Mouse (Mus musculus) limb, embryonic 12.5 days (tissue): ENCODE measurements around the gene Crb2. TPM values are rescaled to one million over a fixed set of nuclear protein-coding genes. Genes with fewer than 3 reads are reported as not detected.

Experiments
- ATAC-seq: fragments of 200-750 bp; cut with Nextera tagmentation; 2 replicates; pipeline ENCODE4 v1.8.0; 2017; ENCODE audit warnings: low read depth, moderate TSS enrichment; ENCODE audit not compliant: insufficient number of reproducible peaks, insufficient read depth, low FRiP score, low TSS enrichment
- H3K27ac ChIP-seq: fragments of 300-500 bp; sonication (generic); 2 replicates; pipeline ENCODE4 v1.5.1; 2016; ENCODE audit warnings: mild to moderate bottlenecking, moderate library complexity
- H3K27me3 ChIP-seq: fragments of 300-500 bp; sonication (generic); 2 replicates; pipeline ENCODE4 v1.6.1; 2016; ENCODE audit warnings: mild to moderate bottlenecking, moderate library complexity
- H3K36me3 ChIP-seq: fragments of 300-500 bp; sonication (generic); 2 replicates; pipeline ENCODE4 v1.6.1; 2016; ENCODE audit warnings: mild to moderate bottlenecking, moderate library complexity
- H3K4me1 ChIP-seq: fragments of 300-500 bp; sonication (generic); replicated peaks from 2 replicates; pipeline ENCODE4 v1.6.1; 2016
- H3K4me2 ChIP-seq: fragments of 300-500 bp; sonication (generic); 2 replicates; pipeline ENCODE4 v1.6.1; 2016; ENCODE audit warnings: mild to moderate bottlenecking, moderate library complexity
- H3K4me3 ChIP-seq: fragments of 300-500 bp; sonication (generic); replicated peaks from 2 replicates; pipeline ENCODE4 v1.5.1; 2016; ENCODE audit warnings: mild to moderate bottlenecking
- H3K9ac ChIP-seq: fragments of 300-500 bp; sonication (generic); replicated peaks from 2 replicates; pipeline ENCODE4 v1.6.1; 2016; ENCODE audit warnings: mild to moderate bottlenecking, moderate library complexity
- H3K9me3 ChIP-seq: fragments of 300-500 bp; sonication (generic); 2 replicates; pipeline ENCODE4 v1.6.1; 2016; ENCODE audit warnings: mild to moderate bottlenecking, moderate library complexity
- WGBS: fragments of 180-500 bp; shearing (Covaris S2); methylation state at CpG from one replicate; pipeline ENCODE4 v1.1.7; 2016; 5-methylcytosine and 5-hydroxymethylcytosine counted together
- polyA plus RNA-seq: library from polyadenylated mRNA; unstranded; fragments of >200 nt; fragmentation: Nextera tagmentation; extraction: Ambion mirVana; gene quantifications from 2 replicates; pipeline ENCODE4 v1.2.1, GENCODE M21; 2016

Crb2 gene
- polyA plus RNA-seq, 1 experiment from 2014 or later, result 0.95 TPM

DNA sequence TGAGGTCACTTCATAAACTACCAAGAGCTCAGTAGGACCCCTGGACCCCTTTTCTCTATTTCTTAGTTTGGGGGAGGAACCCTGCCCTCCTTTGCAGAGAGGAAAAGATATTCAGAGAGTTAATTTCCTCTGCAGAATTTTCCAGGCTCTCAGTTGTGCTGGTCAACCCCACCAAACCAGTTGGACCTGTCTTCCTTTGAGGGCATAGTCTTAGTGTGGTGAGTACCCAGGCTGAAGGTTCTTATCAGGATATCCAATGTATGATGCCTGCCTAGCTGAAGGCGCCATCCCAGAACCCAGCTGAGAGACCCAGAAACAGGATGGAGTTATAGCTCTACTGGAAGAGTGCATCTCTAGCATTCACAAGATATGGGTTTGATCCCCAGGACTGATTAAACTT lies 24.9 kb upstream of the Crb2 start:
- peaks cover 36% of the 10 kb centered on the region for H3K4me1 ChIP-seq
- H3K4me2 ChIP-seq, result no peak overlapping the region
- 0 out of 2 replicates have a peak, but pooled peaks cover 6% of the 10 kb centered on the region for H3K27me3 ChIP-seq
- no peak overlapping the region for H3K4me3 ChIP-seq
- WGBS, result 94% methylated on average over 1 of the region's 1 CpGs
- no peak overlapping the region for H3K27ac ChIP-seq
- H3K9me3 ChIP-seq, result no peaks in the 10 kb centered on the region
- no peak overlapping the region for H3K9ac ChIP-seq
- H3K36me3 ChIP-seq, result no peaks in the 10 kb centered on the region
- ATAC-seq, result no peak

DNA sequence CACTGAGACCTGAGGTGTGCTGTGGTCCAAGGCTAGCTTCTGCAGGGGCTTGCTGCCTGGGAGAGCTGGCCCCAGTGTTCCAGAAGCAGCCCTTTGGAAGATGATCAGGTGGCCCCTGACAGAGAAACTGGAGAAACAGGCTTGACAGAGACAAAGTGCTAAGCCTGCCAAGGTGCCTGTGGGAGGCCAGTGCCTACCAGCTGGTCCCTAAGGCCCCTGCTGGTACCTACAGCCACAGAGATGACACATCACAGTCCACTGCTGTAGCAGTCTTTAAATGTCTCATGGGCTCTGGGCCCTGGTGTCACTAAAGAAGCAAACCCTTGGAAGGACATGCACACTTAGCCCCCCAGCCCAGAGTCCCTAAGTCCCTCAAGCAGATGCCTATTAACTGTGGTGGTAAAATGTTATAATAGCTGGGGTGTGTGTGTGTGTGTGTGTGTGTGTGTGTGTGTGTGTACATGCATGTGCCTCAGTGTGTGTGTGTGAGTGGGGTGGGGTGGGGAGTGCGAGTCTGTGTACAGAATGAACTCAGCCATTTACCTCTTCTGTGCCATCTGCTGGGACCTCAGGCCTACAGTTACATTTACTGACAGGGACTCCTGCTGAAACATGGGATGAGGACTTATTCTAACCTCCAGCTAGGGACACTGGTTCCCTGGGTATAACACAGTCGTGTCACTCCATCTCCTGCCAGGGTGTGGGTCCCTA lies 19.7 kb upstream of the Crb2 start:
- Histone ChIP-seq H3K4me3 (no peak overlapping the region), H3K36me3 (no peaks in the 10 kb centered on the region), H3K27ac (no peak overlapping the region), H3K4me2 (no peak overlapping the region), H3K9me3 (no peaks in the 10 kb centered on the region), H3K4me1 (peaks cover 36% of the 10 kb centered on the region), H3K27me3 (peaks cover 8% of the 10 kb centered on the region), H3K9ac (no peak overlapping the region)
- no peak for ATAC-seq
- WGBS, result 81% methylated on average over 2 of the region's 2 CpGs

DNA sequence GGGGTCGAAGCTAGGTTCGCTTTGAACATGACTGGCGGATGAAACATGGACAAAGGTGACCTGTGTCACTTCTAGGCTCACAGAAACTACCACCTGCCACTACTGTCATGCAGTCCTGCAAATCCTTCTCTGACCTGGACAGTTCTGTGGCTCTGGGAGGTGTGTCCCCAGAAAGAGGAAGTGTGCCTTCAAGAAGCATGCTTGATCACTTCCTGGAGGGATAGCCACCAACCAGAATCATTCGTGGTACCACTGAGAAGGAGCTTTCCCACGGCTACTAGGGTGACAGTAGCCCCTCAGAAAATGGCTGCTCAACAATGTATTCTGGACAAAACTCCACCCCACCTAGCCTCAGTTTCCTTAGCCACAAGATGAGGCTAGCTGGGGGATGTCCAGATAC lies 19.0 kb upstream of the Crb2 start:
- Histone ChIP-seq H3K4me3 (no peak overlapping the region), H3K27me3 (peaks cover 8% of the 10 kb centered on the region), H3K36me3 (no peaks in the 10 kb centered on the region), H3K4me2 (no peak overlapping the region), H3K9me3 (no peaks in the 10 kb centered on the region), H3K27ac (no peak overlapping the region), H3K9ac (no peak overlapping the region; the same call in 1 of the 2 replicates), H3K4me1 (peaks cover 36% of the 10 kb centered on the region)
- no peak for ATAC-seq
- WGBS, result 86% methylated on average over 5 of the region's 5 CpGs

DNA sequence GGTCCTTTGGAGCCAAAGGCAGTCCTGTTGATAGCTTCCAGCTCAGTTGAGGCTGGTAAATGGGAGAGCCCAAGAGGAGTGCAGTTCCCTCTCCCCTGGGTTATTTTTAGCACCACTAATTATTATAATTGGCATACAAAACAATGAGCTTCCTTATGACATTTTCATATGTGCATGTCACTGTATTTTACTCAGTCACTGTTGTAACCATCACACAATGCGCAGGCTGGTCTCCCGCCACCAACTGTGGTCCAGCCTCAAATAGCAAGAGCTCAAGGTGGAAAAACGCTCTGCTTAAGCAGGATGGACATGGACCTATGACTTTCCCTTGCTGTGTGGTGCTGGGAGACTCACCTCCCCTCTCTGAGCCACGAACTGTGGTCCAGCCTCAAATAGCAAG lies 18.3 kb upstream of the Crb2 start:
- H3K4me2 ChIP-seq, result peak overlapping the region; percentile 43
- no peaks in the 10 kb centered on the region for H3K9me3 ChIP-seq
- ATAC-seq, result no peak
- H3K27me3 ChIP-seq, result peaks cover 8% of the 10 kb centered on the region
- peaks cover 36% of the 10 kb centered on the region for H3K4me1 ChIP-seq
- no peaks in the 10 kb centered on the region for H3K36me3 ChIP-seq
- WGBS, result 73% methylated on average over 4 of the region's 4 CpGs
- H3K4me3 ChIP-seq, result no peak overlapping the region
- 0 out of 2 replicates have a peak overlapping the region, but pooled peaks have one; percentile 1 for H3K27ac ChIP-seq
- 0 out of 2 replicates have a peak overlapping the region, but pooled peaks have one; percentile 9 for H3K9ac ChIP-seq

DNA sequence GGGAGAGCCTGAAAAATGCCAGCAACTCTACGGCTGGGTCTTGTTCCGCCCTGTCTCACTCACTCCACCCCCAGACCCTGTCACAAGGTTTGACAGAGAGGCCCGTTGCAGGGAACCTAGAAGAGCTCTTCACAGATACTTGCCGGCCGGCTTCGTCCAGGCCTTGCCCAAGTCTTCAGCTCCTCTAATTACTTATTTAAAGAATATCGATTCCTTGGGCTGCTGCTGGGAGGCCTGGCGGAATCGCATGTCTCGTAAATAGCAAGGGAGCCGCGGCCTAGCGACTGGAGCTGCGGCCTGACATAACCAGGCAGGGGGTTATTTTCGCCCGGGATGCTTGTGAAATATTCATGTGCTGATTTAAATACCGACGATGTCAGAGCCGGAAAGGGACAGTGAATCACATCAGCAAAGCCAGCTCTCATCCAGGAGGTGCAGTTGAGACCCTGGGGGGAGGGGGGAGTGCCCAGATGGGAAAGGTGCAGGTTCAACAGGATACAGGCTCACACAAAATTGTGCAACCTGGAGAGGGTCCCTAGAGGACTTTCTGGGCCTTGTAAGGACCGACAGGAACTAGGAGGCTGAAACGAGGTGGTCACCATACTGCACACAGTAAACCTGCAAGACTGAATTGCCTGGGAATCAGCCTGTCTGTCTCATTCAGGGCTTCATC lies 17.6 kb upstream of the Crb2 start:
- 0 out of 2 replicates have a peak, but pooled peaks have one; percentile 29 for ATAC-seq
- Histone ChIP-seq H3K9ac (0 out of 2 replicates have a peak overlapping the region, but pooled peaks have one; percentile 9), H3K9me3 (no peaks in the 10 kb centered on the region), H3K4me3 (peak overlapping the region; percentile 9; the same call in 1 of the 2 replicates), H3K36me3 (no peaks in the 10 kb centered on the region), H3K4me1 (peaks cover 36% of the 10 kb centered on the region), H3K27ac (peak overlapping the region; percentile 1; the same call in 1 of the 2 replicates), H3K4me2 (peak overlapping the region; percentile 43), H3K27me3 (peaks cover 8% of the 10 kb centered on the region)
- 8% methylated on average over 21 of the region's 21 CpGs for WGBS

DNA sequence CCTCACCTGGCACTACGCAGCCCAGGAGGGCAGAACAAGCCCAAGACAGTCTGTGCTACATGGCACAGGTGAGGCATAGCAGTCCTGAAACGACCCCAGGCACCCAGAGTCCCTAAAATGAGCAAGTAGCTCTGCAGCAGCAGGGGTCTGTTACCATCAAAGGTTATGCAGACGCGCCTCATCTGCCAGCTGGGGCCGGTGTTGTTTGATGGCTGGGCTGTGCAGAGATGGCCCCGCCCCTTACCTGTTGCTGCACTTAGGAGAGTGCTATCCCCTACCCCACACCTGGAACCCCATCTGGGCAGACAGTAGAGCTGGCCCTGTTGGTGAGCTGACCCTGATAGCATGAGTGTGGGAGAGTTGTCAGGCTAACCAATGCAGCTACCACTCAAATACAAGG lies 15.4 kb upstream of the Crb2 start:
- no peak overlapping the region for H3K9ac ChIP-seq
- no peak overlapping the region for H3K4me2 ChIP-seq
- H3K27ac ChIP-seq, result no peak overlapping the region
- no peak overlapping the region for H3K4me3 ChIP-seq
- no peak for ATAC-seq
- peaks cover 47% of the 10 kb centered on the region for H3K4me1 ChIP-seq
- peaks cover 3% of the 10 kb centered on the region for H3K27me3 ChIP-seq
- no peaks in the 10 kb centered on the region for H3K36me3 ChIP-seq
- WGBS, result 29% methylated on average over 6 of the region's 6 CpGs
- H3K9me3 ChIP-seq, result no peaks in the 10 kb centered on the region

DNA sequence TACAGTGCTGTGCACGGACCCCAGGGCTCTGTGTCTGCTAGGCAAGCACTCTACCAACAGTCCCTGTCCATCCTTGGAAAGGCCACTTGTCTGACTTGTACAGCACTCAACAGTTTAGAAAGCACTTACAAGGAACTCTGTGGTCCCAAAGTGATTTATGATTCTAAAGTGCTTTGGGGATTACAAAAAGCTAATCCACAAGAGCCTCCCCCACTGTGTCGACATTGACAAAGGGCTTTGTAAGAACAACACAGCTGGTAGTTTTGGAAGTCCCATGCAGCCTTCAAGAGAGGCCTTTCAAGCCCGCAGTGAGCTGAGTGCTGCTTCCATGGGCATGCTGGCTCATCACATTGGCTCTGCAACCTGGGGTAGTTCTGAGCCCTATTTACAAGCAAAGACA lies 12.4 kb upstream of the Crb2 start:
- 24% methylated on average over 3 of the region's 3 CpGs for WGBS
- H3K4me3 ChIP-seq, result no peak overlapping the region
- peaks cover 10% of the 10 kb centered on the region for H3K27me3 ChIP-seq
- H3K4me2 ChIP-seq, result no peak overlapping the region
- ATAC-seq, result no peak
- peaks cover 52% of the 10 kb centered on the region for H3K4me1 ChIP-seq
- H3K27ac ChIP-seq, result no peak overlapping the region
- H3K9ac ChIP-seq, result no peak overlapping the region
- no peaks in the 10 kb centered on the region for H3K9me3 ChIP-seq
- no peaks in the 10 kb centered on the region for H3K36me3 ChIP-seq

DNA sequence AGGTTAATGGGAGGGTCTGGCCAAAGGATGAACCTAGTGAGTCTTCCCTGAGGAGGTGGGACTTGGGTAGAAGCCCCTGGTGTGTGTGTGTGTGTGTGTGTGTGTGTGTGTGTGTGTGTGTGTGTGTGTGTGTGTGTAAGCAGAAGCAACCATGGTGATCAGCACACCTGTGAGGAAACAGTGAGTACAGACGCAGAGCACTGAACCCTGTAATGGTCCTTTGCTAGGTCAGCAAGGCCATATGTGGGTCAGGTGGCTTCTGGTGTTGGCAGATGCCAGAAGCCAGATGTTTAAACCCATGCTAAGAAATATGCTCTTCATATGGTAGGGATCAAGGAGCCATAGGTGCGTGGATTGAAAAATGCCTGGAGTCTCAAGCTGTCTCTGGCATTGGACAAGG lies 11.5 kb upstream of the Crb2 start:
- Histone ChIP-seq H3K4me3 (no peak overlapping the region), H3K4me2 (no peak overlapping the region), H3K9ac (no peak overlapping the region), H3K27ac (no peak overlapping the region), H3K4me1 (peaks cover 54% of the 10 kb centered on the region), H3K36me3 (no peaks in the 10 kb centered on the region), H3K27me3 (peaks cover 10% of the 10 kb centered on the region), H3K9me3 (no peaks in the 10 kb centered on the region)
- WGBS, result 47% methylated on average over 2 of the region's 2 CpGs
- no peak for ATAC-seq

DNA sequence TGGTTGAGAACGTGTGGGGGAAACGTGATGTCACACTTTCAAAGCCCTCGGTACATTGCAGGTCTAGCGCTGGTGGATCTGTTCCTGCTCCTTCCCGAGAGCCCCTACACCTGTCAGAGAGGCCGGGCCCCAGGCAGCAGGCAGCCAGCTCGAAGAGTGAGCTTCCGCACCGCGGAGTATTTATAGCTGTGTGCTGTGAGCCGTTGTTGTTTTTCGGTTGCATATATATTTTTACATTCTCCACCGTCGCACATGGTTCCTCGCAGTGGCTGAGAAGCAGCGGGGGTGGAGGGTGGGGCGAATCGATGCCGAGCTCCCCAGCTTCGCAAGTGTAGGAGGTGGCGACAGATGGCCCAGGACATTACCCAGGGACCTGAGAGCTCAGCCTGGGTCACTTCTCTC lies 11.0 kb upstream of the Crb2 start:
- H3K27me3 ChIP-seq, result peaks cover 10% of the 10 kb centered on the region
- peak overlapping the region; percentile 40 for H3K4me2 ChIP-seq
- H3K27ac ChIP-seq, result no peak overlapping the region
- peaks cover 55% of the 10 kb centered on the region for H3K4me1 ChIP-seq
- no peak overlapping the region for H3K4me3 ChIP-seq
- no peak for ATAC-seq
- no peak overlapping the region; the same call in 1 of the 2 replicates for H3K9ac ChIP-seq
- 18% methylated on average over 21 of the region's 21 CpGs for WGBS
- no peaks in the 10 kb centered on the region for H3K36me3 ChIP-seq
- H3K9me3 ChIP-seq, result no peaks in the 10 kb centered on the region

DNA sequence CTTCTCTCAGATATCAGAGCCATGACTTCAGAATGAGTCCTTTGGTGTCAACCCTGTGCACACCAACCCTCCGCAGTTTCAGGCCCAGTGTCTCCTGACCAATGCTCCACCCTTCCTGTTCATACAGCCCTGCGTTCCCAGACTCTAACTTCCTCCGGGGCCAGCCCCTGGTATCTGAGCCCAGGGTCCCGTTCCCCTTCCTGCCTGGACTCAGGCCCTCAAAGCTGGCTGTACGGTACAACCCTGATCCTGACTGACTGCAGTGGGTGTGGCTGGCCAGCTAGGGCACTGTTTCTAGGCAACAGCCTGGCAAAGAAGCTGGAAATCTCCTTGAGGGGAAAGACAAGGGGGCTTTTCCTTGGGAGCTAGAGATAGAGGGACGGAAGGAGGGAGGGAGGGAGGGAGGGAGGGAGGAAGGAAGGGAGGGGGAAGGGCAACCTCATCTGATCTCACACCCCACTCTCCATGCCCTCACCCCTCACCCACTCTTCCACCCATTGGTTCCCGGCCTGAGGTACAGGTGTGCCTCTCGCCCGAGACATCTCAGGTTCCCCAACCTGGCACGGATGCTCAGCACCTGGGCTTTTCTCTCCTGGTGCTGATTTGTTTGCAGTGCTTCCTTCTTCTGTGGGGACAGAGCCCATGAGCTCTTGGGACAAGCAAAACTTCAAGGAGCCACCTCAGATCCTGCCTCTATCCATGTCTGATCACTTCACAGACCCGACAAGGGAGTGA lies 9.9 kb upstream of the Crb2 start:
- Histone ChIP-seq H3K4me1 (peaks cover 59% of the 10 kb centered on the region), H3K36me3 (no peaks in the 10 kb centered on the region), H3K4me3 (no peak overlapping the region), H3K27ac (no peak overlapping the region), H3K9ac (no peak overlapping the region), H3K27me3 (peaks cover 7% of the 10 kb centered on the region; the same call in 1 of the 2 replicates), H3K4me2 (no peak overlapping the region), H3K9me3 (no peaks in the 10 kb centered on the region)
- WGBS, result 62% methylated on average over 10 of the region's 11 CpGs
- ATAC-seq, result no peak

DNA sequence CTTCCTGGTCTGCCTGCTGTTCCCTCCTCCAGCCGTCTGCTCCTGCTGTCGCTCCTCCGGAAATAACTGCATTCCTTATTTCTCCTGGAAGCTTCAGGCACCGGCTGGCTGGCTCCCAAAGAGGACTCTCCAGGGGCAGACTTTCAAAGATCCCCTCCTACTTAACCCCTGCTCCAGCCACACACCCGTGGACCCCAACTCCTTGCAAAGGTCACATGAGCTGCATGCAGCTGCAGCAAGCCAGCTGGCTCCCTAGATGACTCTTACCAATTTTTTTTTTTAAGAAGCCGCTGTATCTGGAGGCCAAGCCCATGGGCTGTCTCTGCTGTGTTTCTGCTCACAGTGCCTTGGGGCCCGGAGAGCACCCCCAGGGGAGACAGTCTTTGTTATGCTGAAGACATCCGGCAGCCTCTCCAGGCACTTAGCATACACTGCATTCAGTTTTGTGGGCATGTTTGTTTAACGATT lies 8.9 kb upstream of the Crb2 start:
- H3K27me3 ChIP-seq, result peaks cover 7% of the 10 kb centered on the region; the same call in 1 of the 2 replicates
- no peak overlapping the region for H3K9ac ChIP-seq
- H3K27ac ChIP-seq, result peak overlapping the region; percentile 51
- no peak overlapping the region for H3K4me3 ChIP-seq
- no peak for ATAC-seq
- 7% methylated on average over 9 of the region's 9 CpGs for whole genome bisulfite sequencing
- peaks cover 63% of the 10 kb centered on the region for H3K4me1 ChIP-seq
- H3K4me2 ChIP-seq, result peak overlapping the region; percentile 27
- no peaks in the 10 kb centered on the region for H3K36me3 ChIP-seq
- H3K9me3 ChIP-seq, result no peaks in the 10 kb centered on the region
